Mouse (Mus musculus) lung, postnatal 0 days (tissue): ENCODE measurements around the gene Slc16a11. TPM values are rescaled to one million over a fixed set of nuclear protein-coding genes. Genes with fewer than 3 reads are reported as not detected.

Source experiments
- ATAC-seq: fragments of 200-750 bp; cut with Nextera tagmentation; 2 replicates; pipeline ENCODE4 v1.8.0; 2017; ENCODE audit warnings: moderate library complexity
- DNase-seq: peaks from one replicate; pipeline ENCODE4 v3.0.0-alpha.2; 2016; ENCODE audit warnings: low spot score
- H3K27ac ChIP-seq: fragments of 300-500 bp; sonication (generic); 2 replicates; pipeline ENCODE4 v1.5.1; 2014; ENCODE audit warnings: antibody characterized with exemption, mild to moderate bottlenecking, low read length, mixed read lengths
- H3K27me3 ChIP-seq: fragments of 300-500 bp; sonication (generic); replicated peaks from 2 replicates; pipeline ENCODE4 v1.6.1; 2014; ENCODE audit warnings: low read length, mixed read lengths; ENCODE audit not compliant: insufficient read depth
- H3K36me3 ChIP-seq: fragments of 300-500 bp; sonication (generic); 2 replicates; pipeline ENCODE4 v1.6.1; 2014; ENCODE audit warnings: low read length, mixed read lengths; ENCODE audit not compliant: insufficient read depth
- H3K4me1 ChIP-seq: fragments of 300-500 bp; sonication (generic); 2 replicates; pipeline ENCODE4 v1.6.1; 2014; ENCODE audit warnings: antibody characterized with exemption, low read depth, low read length, mixed read lengths; ENCODE audit not compliant: insufficient read depth
- H3K4me2 ChIP-seq: fragments of 300-500 bp; sonication (generic); replicated peaks from 2 replicates; pipeline ENCODE4 v1.6.1; 2014; ENCODE audit warnings: low read depth, mild to moderate bottlenecking, low read length, moderate library complexity, mixed read lengths
- H3K4me3 ChIP-seq: fragments of 300-500 bp; sonication (generic); 2 replicates; pipeline ENCODE4 v1.5.1; 2014; ENCODE audit warnings: low read depth, low read length
- H3K9ac ChIP-seq: fragments of 300-500 bp; sonication (generic); replicated peaks from 2 replicates; pipeline ENCODE4 v1.6.1; 2014; ENCODE audit warnings: low read depth, mild to moderate bottlenecking
- H3K9me3 ChIP-seq: fragments of 300-500 bp; sonication (generic); 2 replicates; pipeline ENCODE4 v1.6.1; 2016; ENCODE audit warnings: low read length, mixed read lengths
- CTCF ChIP-seq: IDR thresholded peaks from 2 replicates; pipeline ENCODE4 v1.5.1; 2016; ENCODE audit warnings: antibody characterized with exemption, mild to moderate bottlenecking
- EP300 ChIP-seq: IDR thresholded peaks from 2 replicates; pipeline ENCODE4 v1.6.1; 2016; ENCODE audit warnings: antibody characterized with exemption, mild to moderate bottlenecking, control low read depth
- WGBS: fragments of 180-500 bp; shearing (Covaris S2); extraction: QIAGEN DNeasy Blood & Tissue Kit; methylation state at CpG from one replicate; pipeline ENCODE4 v1.1.7; 2014; 5-methylcytosine and 5-hydroxymethylcytosine counted together
- polyA plus RNA-seq: library from polyadenylated mRNA; unstranded; fragments of >200 nt; fragmentation: Nextera tagmentation; extraction: Ambion mirVana; gene quantifications from 2 replicates; pipeline ENCODE4 v1.2.1, GENCODE M21; 2015

Gene Slc16a11
- polyA plus RNA-seq, 1 experiment from 2014 or later = 7.9 TPM

GRCm38 (mm10) chr11:70180496-70180895, 32.1 kb upstream of the Slc16a11 start:
- H3K4me2 ChIP-seq = no peak overlapping the region
- no peaks in the 10 kb centered on the region for H3K4me1 ChIP-seq
- DNase-seq = no peak
- no peaks in the 10 kb centered on the region for H3K9me3 ChIP-seq
- no peak overlapping the region for H3K9ac ChIP-seq
- no peak overlapping the region for H3K27ac ChIP-seq
- H3K27me3 ChIP-seq = no peaks in the 10 kb centered on the region
- no peak overlapping the region for H3K4me3 ChIP-seq
- 97% methylated on average over 4 of the region's 4 CpGs for WGBS
- no peak for TF ChIP-seq EP300
- no peak for TF ChIP-seq CTCF
- no peak for ATAC-seq
- H3K36me3 ChIP-seq = no peaks in the 10 kb centered on the region

GRCm38 (mm10) chr11:70185120-70185519, 27.4 kb upstream of the Slc16a11 start:
- Histone ChIP-seq H3K4me1 (no peaks in the 10 kb centered on the region), H3K9ac (no peak overlapping the region), H3K36me3 (no peaks in the 10 kb centered on the region), H3K9me3 (no peaks in the 10 kb centered on the region), H3K27me3 (no peaks in the 10 kb centered on the region), H3K4me3 (no peak overlapping the region), H3K27ac (no peak overlapping the region), H3K4me2 (no peak overlapping the region)
- DNase-seq (peak; percentile 44), ATAC-seq (no peak)
- WGBS = 33% methylated on average over 7 of the region's 7 CpGs
- TF ChIP-seq CTCF (no peak), EP300 (no peak)

DNA sequence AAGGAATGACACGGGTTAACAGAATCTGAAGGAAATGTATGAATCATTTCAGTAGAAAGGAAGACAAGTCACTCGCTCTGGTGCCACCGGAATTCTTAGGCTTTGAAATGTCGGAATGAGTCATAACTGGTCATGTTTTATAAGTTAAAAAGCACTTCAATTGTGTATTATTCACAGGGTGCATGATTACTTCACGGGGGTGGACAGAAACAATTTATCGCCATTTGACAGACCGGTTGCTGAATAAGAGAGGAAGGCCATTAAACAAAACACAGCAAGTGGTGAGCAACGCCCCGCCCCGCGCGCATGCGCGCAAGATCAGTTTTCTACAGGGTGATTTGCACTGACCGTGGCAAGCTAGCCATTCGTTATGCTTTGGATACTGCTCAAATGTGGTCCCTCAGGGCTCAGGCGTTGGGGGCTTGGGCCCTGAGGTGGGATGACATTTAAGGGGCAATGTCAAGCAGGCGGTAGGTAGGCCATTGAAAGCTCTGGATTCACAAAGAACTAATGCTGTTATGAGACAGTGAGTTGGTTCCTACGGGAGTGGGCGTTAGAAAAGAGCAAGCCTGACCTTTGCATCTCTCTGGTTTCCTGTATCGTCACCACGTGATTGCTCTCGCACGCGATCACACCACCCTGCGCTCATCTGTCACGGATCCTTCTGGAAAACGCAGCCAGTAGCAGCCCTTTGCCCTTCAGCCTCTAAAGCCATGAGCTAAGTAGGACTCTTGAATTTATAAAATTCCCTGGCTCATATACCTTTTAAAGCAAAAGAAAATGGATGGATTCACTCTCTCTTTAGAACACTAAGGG, 23.0 kb upstream of the Slc16a11 start:
- TF ChIP-seq EP300 = no peak
- TF ChIP-seq CTCF = no peak
- WGBS = 74% methylated on average over 28 of the region's 28 CpGs
- Histone ChIP-seq H3K27ac (no peak overlapping the region), H3K4me2 (no peak overlapping the region), H3K4me1 (no peaks in the 10 kb centered on the region), H3K9me3 (no peaks in the 10 kb centered on the region), H3K27me3 (no peaks in the 10 kb centered on the region), H3K4me3 (no peak overlapping the region), H3K9ac (no peak overlapping the region), H3K36me3 (no peaks in the 10 kb centered on the region)
- peak; percentile 47 for ATAC-seq
- peak; percentile 41 for DNase-seq

DNA sequence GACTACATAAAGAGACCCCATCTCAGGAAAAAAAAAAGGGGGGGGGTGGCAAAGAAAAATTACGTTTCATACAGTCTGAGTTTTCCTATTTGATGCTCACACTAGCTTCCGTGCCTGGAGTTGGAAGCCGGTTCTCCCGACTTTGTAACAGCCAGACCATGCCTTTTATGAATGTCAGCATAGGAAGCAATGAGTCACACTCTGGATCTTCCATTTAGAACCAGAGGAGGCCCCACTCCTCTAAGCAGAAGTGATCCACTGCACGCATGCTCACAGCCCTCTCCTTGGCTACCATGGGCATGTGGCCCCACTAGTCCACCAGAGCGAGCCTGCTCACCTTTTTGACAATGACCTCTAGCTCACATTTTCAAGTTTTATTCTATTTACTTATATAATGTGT, 21.4 kb upstream of the Slc16a11 start:
- ATAC-seq = no peak
- no peak for TF ChIP-seq CTCF
- no peak for TF ChIP-seq EP300
- no peaks in the 10 kb centered on the region for H3K9me3 ChIP-seq
- H3K27ac ChIP-seq = no peak overlapping the region
- H3K27me3 ChIP-seq = no peaks in the 10 kb centered on the region
- whole genome bisulfite sequencing = 72% methylated on average over 6 of the region's 6 CpGs
- H3K4me1 ChIP-seq = no peaks in the 10 kb centered on the region
- no peak overlapping the region for H3K4me3 ChIP-seq
- no peak overlapping the region for H3K4me2 ChIP-seq
- H3K36me3 ChIP-seq = no peaks in the 10 kb centered on the region
- no peak for DNase-seq
- H3K9ac ChIP-seq = no peak overlapping the region

DNA sequence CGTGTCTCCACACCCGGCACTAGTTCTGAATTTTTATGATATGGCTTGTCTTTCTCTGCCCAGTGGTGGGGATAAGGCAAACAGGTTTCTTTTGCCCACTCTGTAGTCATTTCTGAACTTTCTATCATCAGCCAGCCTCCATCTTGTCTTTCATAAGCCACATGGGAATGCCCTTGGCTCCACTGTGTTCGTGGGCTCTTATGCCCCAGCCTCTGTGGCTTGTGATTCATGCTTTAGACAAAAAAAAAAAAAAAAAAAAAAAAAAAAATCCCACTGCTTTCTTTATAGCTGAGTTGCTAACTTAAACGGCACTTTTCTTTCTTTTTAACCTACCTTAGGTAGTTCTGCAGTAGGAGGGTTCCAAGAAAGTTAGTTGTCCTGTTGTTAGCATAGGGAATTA, 20.4 kb upstream of the Slc16a11 start:
- Histone ChIP-seq H3K36me3 (no peaks in the 10 kb centered on the region), H3K9me3 (no peaks in the 10 kb centered on the region), H3K9ac (no peak overlapping the region), H3K4me2 (no peak overlapping the region), H3K27ac (no peak overlapping the region), H3K27me3 (no peaks in the 10 kb centered on the region), H3K4me3 (no peak overlapping the region), H3K4me1 (no peaks in the 10 kb centered on the region)
- no peak for DNase-seq
- TF ChIP-seq EP300 (no peak), CTCF (no peak)
- WGBS = 82% methylated on average over 4 of the region's 4 CpGs
- no peak for ATAC-seq

DNA sequence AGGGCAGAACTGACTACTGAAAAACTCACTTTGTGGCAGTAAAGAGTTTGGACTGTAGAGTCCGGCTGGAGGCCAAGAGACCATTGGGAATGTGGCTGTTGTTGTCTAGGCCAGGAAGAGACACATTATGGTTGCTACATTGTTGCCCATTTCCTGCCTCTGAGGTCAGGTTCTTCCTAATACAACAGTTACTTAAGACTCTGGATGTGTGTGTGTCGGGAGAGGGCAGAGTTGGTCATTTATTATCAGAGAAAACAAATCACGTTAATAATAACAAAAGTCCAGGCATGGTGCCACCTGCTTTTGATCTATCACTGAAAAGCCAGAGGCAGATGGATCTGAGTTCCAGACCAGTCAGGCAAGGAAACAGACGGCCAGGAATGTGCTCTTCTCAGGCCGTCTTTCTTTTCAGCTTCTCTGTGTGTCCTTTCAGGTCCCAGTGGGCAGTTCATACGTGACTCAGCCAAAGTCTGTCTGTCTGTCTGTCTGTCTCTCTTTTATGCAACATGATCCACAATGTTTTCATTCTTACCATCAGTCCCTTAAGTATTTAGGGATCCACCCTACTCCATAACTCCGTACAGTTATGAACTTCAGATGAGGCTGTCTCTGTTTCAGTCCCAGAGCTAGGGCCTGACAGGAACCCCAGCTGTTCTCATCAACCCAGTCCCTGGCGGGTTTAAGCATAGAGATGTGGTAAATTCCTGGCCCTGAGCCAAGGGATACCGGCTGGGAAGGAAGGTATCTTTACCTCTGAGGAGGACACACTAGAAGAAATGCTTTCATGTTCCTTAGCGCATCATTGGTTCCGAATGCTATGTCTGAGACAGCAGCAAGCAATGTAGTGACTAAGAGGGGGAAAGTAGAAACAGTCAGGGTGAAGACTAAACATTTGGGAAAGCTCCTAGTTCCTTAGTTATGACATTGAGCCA, 18.9 kb upstream of the Slc16a11 start:
- no peaks in the 10 kb centered on the region for H3K4me1 ChIP-seq
- no peak overlapping the region for H3K9ac ChIP-seq
- H3K27me3 ChIP-seq = no peaks in the 10 kb centered on the region
- H3K4me2 ChIP-seq = no peak overlapping the region
- TF ChIP-seq EP300 (peak; percentile 79), CTCF (no peak)
- H3K9me3 ChIP-seq = no peaks in the 10 kb centered on the region
- WGBS = 34% methylated on average over 11 of the region's 11 CpGs
- DNase-seq (peak; percentile 81), ATAC-seq (peak; percentile 85)
- H3K4me3 ChIP-seq = no peak overlapping the region
- H3K27ac ChIP-seq = 0 out of 2 replicates have a peak overlapping the region, but pooled peaks have one; percentile 26
- H3K36me3 ChIP-seq = no peaks in the 10 kb centered on the region
